Mouse (Mus musculus) limb, embryonic 11.5 days (tissue): Measurements from ENCODE around the gene Nrp1. TPM values are rescaled to one million over a fixed set of nuclear protein-coding genes. Genes with fewer than 3 reads are reported as not detected.

Experiments used
- ATAC-seq: fragments of 200-750 bp; cut with Nextera tagmentation; 2 replicates; pipeline ENCODE4 v1.8.0; 2017; ENCODE audit warnings: low read depth; ENCODE audit not compliant: insufficient number of reproducible peaks, low FRiP score, low TSS enrichment
- DNase-seq: peaks from one replicate; pipeline ENCODE4 v3.0.0-alpha.2; 2015; ENCODE audit warnings: low spot score
- H3K27ac ChIP-seq: fragments of 300-500 bp; sonication (generic); replicated peaks from 2 replicates; pipeline ENCODE4 v1.5.1; 2014; ENCODE audit warnings: low read depth, mild to moderate bottlenecking, low read length
- H3K27me3 ChIP-seq: fragments of 300-500 bp; sonication (generic); 2 replicates; pipeline ENCODE4 v1.6.1; 2014; ENCODE audit warnings: mild to moderate bottlenecking, low read length, mixed read lengths; ENCODE audit not compliant: control insufficient read depth, insufficient read depth
- H3K36me3 ChIP-seq: fragments of 300-500 bp; sonication (generic); 2 replicates; pipeline ENCODE4 v1.6.1; 2014; ENCODE audit warnings: mild to moderate bottlenecking, low read length, moderate library complexity, mixed read lengths; ENCODE audit not compliant: control insufficient read depth, insufficient read depth
- H3K4me1 ChIP-seq: fragments of 300-500 bp; sonication (generic); 2 replicates; pipeline ENCODE4 v1.6.1; 2014; ENCODE audit warnings: low read length, mixed read lengths; ENCODE audit not compliant: control insufficient read depth, insufficient read depth
- H3K4me2 ChIP-seq: fragments of 300-500 bp; sonication (generic); 2 replicates; pipeline ENCODE4 v1.6.1; 2014; ENCODE audit warnings: low read depth, mild to moderate bottlenecking, moderate library complexity; ENCODE audit not compliant: severe bottlenecking
- H3K4me3 ChIP-seq: fragments of 300-500 bp; sonication (generic); 2 replicates; pipeline ENCODE4 v1.5.1; 2014; ENCODE audit warnings: low read depth, low read length
- H3K9ac ChIP-seq: fragments of 300-500 bp; sonication (generic); 2 replicates; pipeline ENCODE4 v1.6.1; 2014; ENCODE audit warnings: mild to moderate bottlenecking, low read length
- H3K9me3 ChIP-seq: fragments of 300-500 bp; sonication (generic); 2 replicates; pipeline ENCODE4 v1.6.1; 2016; ENCODE audit warnings: low read length; ENCODE audit not compliant: control insufficient read depth
- WGBS: fragments of 180-500 bp; shearing (Covaris S2); extraction: QIAGEN DNeasy Blood & Tissue Kit; methylation state at CpG from one replicate; pipeline ENCODE4 v1.1.7; 2014; 5-methylcytosine and 5-hydroxymethylcytosine counted together
- polyA plus RNA-seq: library from polyadenylated mRNA; unstranded; fragments of >200 nt; fragmentation: Nextera tagmentation; extraction: Ambion mirVana; gene quantifications from 2 replicates; pipeline ENCODE4 v1.2.1, GENCODE M21; 2014

Nrp1 gene
- polyA plus RNA-seq, 1 experiment from 2014 or later: 51.1 TPM

DNA sequence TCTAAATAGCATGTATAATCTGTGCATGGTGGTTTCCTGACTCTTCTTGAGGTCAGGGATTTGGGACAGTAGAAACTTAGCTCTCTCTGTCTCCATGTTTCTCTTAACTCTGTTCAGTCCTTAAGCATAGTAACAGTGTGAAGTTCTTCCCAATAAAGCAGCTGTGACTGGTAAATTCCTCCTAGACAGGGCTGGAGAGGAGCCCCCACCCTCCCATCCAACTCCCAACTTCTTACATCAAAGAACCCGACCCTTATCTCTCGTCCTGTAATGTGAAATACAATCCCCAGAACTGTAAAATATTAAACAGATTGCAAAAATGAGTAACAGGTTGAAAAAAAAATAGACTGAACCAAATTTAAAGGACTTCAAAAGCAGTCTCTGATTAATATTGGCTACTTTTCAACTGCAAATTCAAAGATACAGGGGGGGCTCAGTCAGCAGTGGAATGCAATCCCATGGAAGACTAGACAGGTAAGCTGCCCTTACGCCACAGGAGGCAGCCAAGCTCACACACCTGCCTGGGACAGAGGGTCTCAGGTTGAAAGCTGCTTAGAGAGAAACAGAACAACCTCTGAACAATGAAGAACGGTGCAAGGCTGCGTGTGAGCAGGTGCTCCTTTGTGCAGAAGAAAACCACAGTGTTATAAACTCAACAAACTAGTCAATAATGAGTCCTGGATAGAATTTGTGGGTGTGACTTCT is 121.1 kb downstream of the Nrp1 start:
- WGBS: 77% methylated on average over 5 of the region's 5 CpGs
- Histone ChIP-seq H3K4me2 (no peak overlapping the region), H3K4me1 (0 out of 2 replicates have a peak, but pooled peaks cover 3% of the 10 kb centered on the region), H3K27ac (no peak overlapping the region), H3K9me3 (no peaks in the 10 kb centered on the region), H3K9ac (no peak overlapping the region), H3K36me3 (peaks cover 2% of the 10 kb centered on the region; the same call in 1 of the 2 replicates), H3K27me3 (no peaks in the 10 kb centered on the region), H3K4me3 (no peak overlapping the region)
- ATAC-seq: no peak
- DNase-seq: no peak

- H3K4me2 ChIP-seq: no peak overlapping the region
- H3K4me3 ChIP-seq: no peak overlapping the region
- 0 out of 2 replicates have a peak, but pooled peaks cover 3% of the 10 kb centered on the region for H3K4me1 ChIP-seq
- peaks cover 2% of the 10 kb centered on the region; the same call in 1 of the 2 replicates for H3K36me3 ChIP-seq
- H3K9me3 ChIP-seq: no peaks in the 10 kb centered on the region
- DNase-seq (no peak), ATAC-seq (no peak)
- H3K9ac ChIP-seq: no peak overlapping the region
- no peaks in the 10 kb centered on the region for H3K27me3 ChIP-seq
- WGBS: 85% methylated on average over 8 of the region's 8 CpGs
- no peak overlapping the region for H3K27ac ChIP-seq
Measured at GRCm38 (mm10) chr8:128480896-128481665, 122.7 kb downstream of the Nrp1 start.

DNA sequence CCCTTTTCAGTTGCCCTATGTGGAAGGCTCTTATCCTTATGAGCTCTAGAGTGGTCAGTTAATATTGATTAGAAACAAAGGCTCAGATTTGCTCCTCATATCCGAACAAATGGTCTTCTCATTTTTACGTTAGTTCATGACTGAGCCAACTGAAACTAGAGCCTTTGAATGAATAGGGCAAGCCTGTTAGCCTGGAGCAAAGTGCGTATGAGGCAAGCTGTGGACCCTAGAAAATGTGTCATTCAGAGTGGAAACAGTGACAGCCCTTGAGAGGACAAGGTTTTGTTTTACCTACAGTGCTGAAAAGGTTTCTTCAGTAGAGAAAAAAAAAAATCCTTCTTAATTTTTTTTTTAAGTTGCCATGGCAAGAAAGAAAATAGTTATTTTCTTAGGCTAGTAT is 124.9 kb downstream of the Nrp1 start:
- 79% methylated on average over 3 of the region's 3 CpGs for WGBS
- no peaks in the 10 kb centered on the region for H3K36me3 ChIP-seq
- H3K4me2 ChIP-seq: no peak overlapping the region
- no peak overlapping the region for H3K27ac ChIP-seq
- no peaks in the 10 kb centered on the region for H3K27me3 ChIP-seq
- DNase-seq (no peak), ATAC-seq (no peak)
- H3K9ac ChIP-seq: no peak overlapping the region
- no peak overlapping the region for H3K4me3 ChIP-seq
- no peaks in the 10 kb centered on the region for H3K9me3 ChIP-seq
- H3K4me1 ChIP-seq: peaks cover 5% of the 10 kb centered on the region; the same call in 1 of the 2 replicates

DNA sequence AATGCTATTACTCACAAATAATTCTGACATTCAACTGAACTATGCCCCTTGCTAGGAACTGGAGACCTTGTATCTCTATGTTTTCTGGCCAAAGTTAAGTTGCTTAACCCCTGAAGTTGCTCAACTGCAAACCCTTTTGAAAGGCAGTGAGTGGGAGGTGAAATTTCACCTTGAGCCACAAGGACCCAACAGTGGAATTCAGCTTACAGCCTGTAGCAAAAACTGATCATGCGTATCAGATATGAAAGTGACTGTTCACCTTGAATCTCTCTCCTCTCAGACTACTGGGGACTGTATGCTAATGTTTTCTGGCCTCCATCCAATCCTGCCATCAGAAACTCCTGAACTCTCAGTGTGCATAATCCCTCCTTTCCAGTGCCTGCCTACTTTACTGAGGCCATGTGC is 126.3 kb downstream of the Nrp1 start:
- H3K4me3 ChIP-seq: no peak overlapping the region
- WGBS: 91% methylated on average over 1 of the region's 1 CpGs
- no peak for ATAC-seq
- no peaks in the 10 kb centered on the region for H3K36me3 ChIP-seq
- H3K4me1 ChIP-seq: peaks cover 9% of the 10 kb centered on the region
- no peak for DNase-seq
- H3K9me3 ChIP-seq: no peaks in the 10 kb centered on the region
- no peak overlapping the region for H3K27ac ChIP-seq
- no peak overlapping the region for H3K4me2 ChIP-seq
- no peak overlapping the region for H3K9ac ChIP-seq
- no peaks in the 10 kb centered on the region for H3K27me3 ChIP-seq

GRCm38 (mm10) chr8:128486043-128486442 is 127.6 kb downstream of the Nrp1 start:
- 67% methylated on average over 2 of the region's 2 CpGs for WGBS
- DNase-seq (no peak), ATAC-seq (no peak)
- H3K9me3 ChIP-seq: no peaks in the 10 kb centered on the region
- H3K4me3 ChIP-seq: no peak overlapping the region
- H3K4me2 ChIP-seq: no peak overlapping the region
- H3K27ac ChIP-seq: no peak overlapping the region
- H3K36me3 ChIP-seq: no peaks in the 10 kb centered on the region
- H3K27me3 ChIP-seq: no peaks in the 10 kb centered on the region
- H3K4me1 ChIP-seq: peaks cover 16% of the 10 kb centered on the region
- no peak overlapping the region for H3K9ac ChIP-seq

- Histone ChIP-seq H3K27me3 (no peaks in the 10 kb centered on the region), H3K4me3 (no peak overlapping the region), H3K4me2 (no peak overlapping the region), H3K27ac (no peak overlapping the region), H3K9me3 (no peaks in the 10 kb centered on the region), H3K36me3 (no peaks in the 10 kb centered on the region), H3K9ac (no peak overlapping the region), H3K4me1 (peaks cover 13% of the 10 kb centered on the region)
- DNase-seq (peak; percentile 23), ATAC-seq (no peak)
- 21% methylated on average over 10 of the region's 10 CpGs for WGBS
Measured at GRCm38 (mm10) chr8:128487966-128488931, 129.8 kb downstream of the Nrp1 start.

GRCm38 (mm10) chr8:128489351-128489750 is 130.9 kb downstream of the Nrp1 start:
- no peak overlapping the region for H3K4me2 ChIP-seq
- ATAC-seq (no peak), DNase-seq (no peak)
- H3K27me3 ChIP-seq: no peaks in the 10 kb centered on the region
- no peak overlapping the region for H3K27ac ChIP-seq
- H3K4me1 ChIP-seq: peaks cover 13% of the 10 kb centered on the region
- WGBS: 95% methylated on average over 1 of the region's 1 CpGs
- no peak overlapping the region for H3K9ac ChIP-seq
- H3K9me3 ChIP-seq: no peaks in the 10 kb centered on the region
- H3K4me3 ChIP-seq: no peak overlapping the region
- no peaks in the 10 kb centered on the region for H3K36me3 ChIP-seq
